9 mouse cellular contexts compared by ENCODE assay signal in the genomic region with DNA sequence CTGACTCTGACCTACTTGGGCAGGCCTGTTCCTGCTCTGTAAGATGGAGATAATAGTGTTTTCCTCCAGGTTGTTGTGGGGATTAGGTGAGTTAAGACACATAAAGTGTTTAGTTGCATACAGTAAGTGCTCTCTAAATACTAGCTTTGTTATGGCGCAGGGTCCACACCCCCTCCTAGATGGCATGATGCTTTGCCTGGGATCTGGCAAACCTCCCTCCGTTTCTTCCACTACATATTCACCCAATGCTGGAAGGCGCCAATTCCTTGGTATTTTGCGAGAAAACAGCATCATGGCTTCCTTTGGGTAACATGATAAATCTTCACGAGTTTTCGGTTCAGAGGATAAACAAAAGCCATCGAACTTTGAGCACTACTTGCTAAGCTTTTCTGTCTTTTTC. TPM values are rescaled to one million over a fixed set of nuclear protein-coding genes. Genes with fewer than 3 reads are reported as not detected.
DNase-seq lines count a peak whose midpoint lies in the region; ATAC-seq lines count a peak whose summit lies in the region.
"Had no signal": no experiment of that assay in that cellular context is flagged by ENCODE, and none has a peak within 500 bp of the region (broad histone marks: within the 10 kb centered on the region; RNA-seq: fewer than 3 reads in every experiment).

No protein-coding gene starts in this region.

- DNase-seq in kidney, adult 11 months = no peak
- no peak for DNase-seq in T-cell, adult 2 months (ENCODE audit: low spot score)
- no peak for DNase-seq in urinary bladder, postnatal 36 days (ENCODE audit: low spot score in 2 of 2)
- no peak for DNase-seq in left cerebral cortex, postnatal 10 days (ENCODE audit: extremely low spot score in 1 of 2, low spot score in 2 of 2)
- DNase-seq: lung, adult 2 months had no signal

- H3K27ac ChIP-seq in kidney, embryonic 15.5 days = no peak overlapping the region
- no peak overlapping the region for H3K27ac ChIP-seq in embryonic facial prominence, embryonic 13.5 days
- no peak overlapping the region for H3K27ac ChIP-seq in hindbrain, embryonic 13.5 days
- H3K27ac ChIP-seq in midbrain, embryonic 12.5 days (replicated peaks) = no peak overlapping the region

- peaks cover 12% of the 10 kb centered on the region for H3K27me3 ChIP-seq in kidney, embryonic 15.5 days
- H3K27me3 ChIP-seq in embryonic facial prominence, embryonic 13.5 days = peaks cover 6% of the 10 kb centered on the region; the same call in 1 of the 2 replicates
- H3K27me3 ChIP-seq in hindbrain, embryonic 13.5 days = 0 out of 2 replicates have a peak, but pooled peaks cover 6% of the 10 kb centered on the region
- peaks cover 9% of the 10 kb centered on the region for H3K27me3 ChIP-seq in midbrain, embryonic 12.5 days

- H3K4me3 ChIP-seq in kidney, embryonic 15.5 days (replicated peaks) = no peak overlapping the region
- peak overlapping the region; percentile 76; the same call in 1 of the 2 replicates for H3K4me3 ChIP-seq in embryonic facial prominence, embryonic 13.5 days
- H3K4me3 ChIP-seq in hindbrain, embryonic 13.5 days = peak overlapping the region; percentile 67
- no peak overlapping the region for H3K4me3 ChIP-seq in midbrain, embryonic 12.5 days

- H3K4me1 ChIP-seq in kidney, embryonic 15.5 days = peaks cover 39% of the 10 kb centered on the region
- peaks cover 29% of the 10 kb centered on the region for H3K4me1 ChIP-seq in embryonic facial prominence, embryonic 13.5 days
- peaks cover 42% of the 10 kb centered on the region for H3K4me1 ChIP-seq in hindbrain, embryonic 13.5 days (replicated peaks)
- peaks cover 36% of the 10 kb centered on the region for H3K4me1 ChIP-seq in midbrain, embryonic 12.5 days

- no peaks in the 10 kb centered on the region for H3K9me3 ChIP-seq in kidney, embryonic 15.5 days (replicated peaks)
- no peaks in the 10 kb centered on the region for H3K9me3 ChIP-seq in embryonic facial prominence, embryonic 13.5 days
- H3K9me3 ChIP-seq in hindbrain, embryonic 13.5 days = no peaks in the 10 kb centered on the region
- no peaks in the 10 kb centered on the region for H3K9me3 ChIP-seq in midbrain, embryonic 12.5 days

- H3K4me2 ChIP-seq in kidney, embryonic 15.5 days = peak overlapping the region; percentile 81; the same call in 1 of the 2 replicates
- peak overlapping the region; percentile 90; the same call in 1 of the 2 replicates for H3K4me2 ChIP-seq in embryonic facial prominence, embryonic 13.5 days
- H3K4me2 ChIP-seq in hindbrain, embryonic 13.5 days = peak overlapping the region; percentile 64
- H3K4me2 ChIP-seq in midbrain, embryonic 12.5 days (replicated peaks) = peak overlapping the region; percentile 65

- 86% methylated on average over 7 of the region's 7 CpGs for WGBS in kidney, embryonic 15.5 days
- WGBS in embryonic facial prominence, embryonic 13.5 days = 85% methylated on average over 7 of the region's 7 CpGs
- WGBS in hindbrain, embryonic 13.5 days = 93% methylated on average over 7 of the region's 7 CpGs
- WGBS in midbrain, embryonic 12.5 days = 93% methylated on average over 7 of the region's 7 CpGs

- no peak for ATAC-seq in kidney, embryonic 15.5 days (replicated peaks; ENCODE audit: low FRiP score)
- no peak for ATAC-seq in embryonic facial prominence, embryonic 13.5 days (ENCODE audit: insufficient number of reproducible peaks, insufficient read depth, low FRiP score, low TSS enrichment, low read depth)
- ATAC-seq in hindbrain, embryonic 13.5 days (ENCODE audit: low FRiP score) = no peak
- no peak for ATAC-seq in midbrain, embryonic 12.5 days (ENCODE audit: low FRiP score, low read depth)

- H3K36me3 ChIP-seq in kidney, embryonic 15.5 days = no peaks in the 10 kb centered on the region
- no peaks in the 10 kb centered on the region for H3K36me3 ChIP-seq in embryonic facial prominence, embryonic 13.5 days
- no peaks in the 10 kb centered on the region for H3K36me3 ChIP-seq in hindbrain, embryonic 13.5 days
- H3K36me3 ChIP-seq in midbrain, embryonic 12.5 days = no peaks in the 10 kb centered on the region

- intact Hi-C loops in left cerebral cortex, postnatal 10 days (cut with DNase I) = no loop called here

- H3K9ac ChIP-seq in kidney, embryonic 15.5 days = no peak overlapping the region
- 0 out of 2 replicates have a peak overlapping the region, but pooled peaks have one; percentile 80 for H3K9ac ChIP-seq in embryonic facial prominence, embryonic 13.5 days
- H3K9ac ChIP-seq in hindbrain, embryonic 13.5 days = peak overlapping the region; percentile 83
- 0 out of 2 replicates have a peak overlapping the region, but pooled peaks have one; percentile 70 for H3K9ac ChIP-seq in midbrain, embryonic 12.5 days (replicated peaks)

RNA-seq across cellular contexts. Expression of gene Got1, which starts 1.2 kb away (rescaled TPM):
- polyA plus RNA-seq in kidney, embryonic 15.5 days (2015; fragmentation: Nextera tagmentation; extraction: Ambion mirVana) = 57.8 and 59.0 TPM in 2 replicates
- polyA plus RNA-seq in embryonic facial prominence, embryonic 13.5 days (2015; fragmentation: Nextera tagmentation; extraction: Ambion mirVana) = 34.3 and 35.6 TPM in 2 replicates
- 75.4 and 75.8 TPM in 2 replicates for polyA plus RNA-seq in hindbrain, embryonic 13.5 days (2015; fragmentation: Nextera tagmentation; extraction: Ambion mirVana)
- 55.1 and 56.2 TPM in 2 replicates for polyA plus RNA-seq in midbrain, embryonic 12.5 days (2016; fragmentation: Nextera tagmentation; extraction: Ambion mirVana)
- total RNA-seq in left cerebral cortex, postnatal 10 days (2021) = 100 to 1,000 TPM; 213 to 228 TPM

Comparison
In these comparisons a context has a peak if more than half of its experiments do, and no peak if none do; other contexts are left out.
1. H3K4me3 ChIP-seq: peak in embryonic facial prominence, embryonic 13.5 days (single experiment) and hindbrain, embryonic 13.5 days (single experiment); none in kidney, embryonic 15.5 days (single experiment) and midbrain, embryonic 12.5 days (single experiment).
2. Peak in every context shown above with its lines, with median percentiles within 50 percentile points of each other: H3K4me2 ChIP-seq.